Mouse (Mus musculus) frontal cortex, postnatal 36 days (tissue): ENCODE measurements around the gene Glis1.

ENCODE experiments used
- DNase-seq, 2 experiments: peaks; one replicate each; pipeline ENCODE4 v3.0.0; 2022; ENCODE audit warnings: low spot score in 2 of 2

The Glis1 gene

DNA sequence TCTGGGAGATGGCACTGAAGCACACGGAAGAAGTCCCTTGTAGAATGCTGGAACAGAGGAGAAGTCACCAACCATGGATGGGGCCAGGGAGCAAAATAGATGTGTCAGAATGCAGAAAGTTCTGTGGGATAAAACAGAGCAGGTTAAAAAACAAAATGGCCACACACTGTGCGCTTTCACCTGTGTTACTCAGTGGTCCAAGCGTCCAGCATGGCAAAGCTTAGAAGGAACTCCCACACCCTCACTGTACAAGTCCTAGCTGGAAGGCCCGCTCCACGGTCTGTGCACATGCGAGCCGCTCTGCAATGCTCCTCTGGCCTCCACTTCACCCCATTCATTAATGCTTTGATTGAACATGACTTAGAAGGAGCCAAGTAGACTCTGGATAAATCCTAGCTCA lies 81.2 kb downstream of the Glis1 start:
- DNase-seq = no peak

- no peak for DNase-seq
These were observed 84.4 kb downstream of the Glis1 start for GRCm38 (mm10) chr4:107518766-107519165.

DNA sequence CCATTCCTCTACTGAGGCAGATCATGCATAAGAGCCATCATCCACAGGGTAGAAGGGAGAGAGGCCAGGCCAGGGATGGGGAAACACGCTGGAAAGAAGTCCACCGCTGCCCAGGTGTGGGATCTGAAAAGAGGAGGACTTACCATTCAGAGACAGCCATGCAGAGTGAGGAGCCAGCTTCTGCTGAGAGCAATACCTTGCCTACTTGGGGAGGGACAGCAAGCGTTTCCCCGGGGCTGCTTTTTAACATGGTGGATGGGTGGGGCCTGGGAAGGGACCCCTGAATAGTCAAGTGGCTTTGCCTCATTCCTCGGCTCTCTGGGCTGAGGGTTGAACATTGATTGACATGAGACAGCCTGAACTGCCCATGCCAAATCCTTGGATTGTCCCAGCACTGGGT lies 85.7 kb downstream of the Glis1 start:
- no peak for DNase-seq

DNA sequence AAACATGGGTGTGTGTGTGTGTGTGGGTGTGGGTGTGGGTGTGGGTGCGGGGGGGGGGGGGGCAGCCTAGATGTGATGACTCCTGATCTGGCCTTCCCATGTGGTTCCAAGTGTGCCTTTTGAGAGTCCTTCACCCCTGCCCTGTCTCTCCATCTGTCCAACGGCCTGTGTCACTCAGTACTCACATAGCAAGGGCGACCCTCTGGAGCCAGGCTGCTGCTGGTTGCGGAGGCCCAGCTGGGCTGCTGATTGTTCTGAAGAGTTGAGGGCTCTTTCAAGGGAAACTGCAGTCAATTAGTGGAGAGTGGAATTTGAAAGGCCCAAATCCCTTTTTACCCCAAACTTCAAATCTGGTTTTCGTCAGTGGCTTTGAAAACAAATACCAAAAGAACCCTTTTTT lies 86.4 kb downstream of the Glis1 start:
- DNase-seq = no peak

DNA sequence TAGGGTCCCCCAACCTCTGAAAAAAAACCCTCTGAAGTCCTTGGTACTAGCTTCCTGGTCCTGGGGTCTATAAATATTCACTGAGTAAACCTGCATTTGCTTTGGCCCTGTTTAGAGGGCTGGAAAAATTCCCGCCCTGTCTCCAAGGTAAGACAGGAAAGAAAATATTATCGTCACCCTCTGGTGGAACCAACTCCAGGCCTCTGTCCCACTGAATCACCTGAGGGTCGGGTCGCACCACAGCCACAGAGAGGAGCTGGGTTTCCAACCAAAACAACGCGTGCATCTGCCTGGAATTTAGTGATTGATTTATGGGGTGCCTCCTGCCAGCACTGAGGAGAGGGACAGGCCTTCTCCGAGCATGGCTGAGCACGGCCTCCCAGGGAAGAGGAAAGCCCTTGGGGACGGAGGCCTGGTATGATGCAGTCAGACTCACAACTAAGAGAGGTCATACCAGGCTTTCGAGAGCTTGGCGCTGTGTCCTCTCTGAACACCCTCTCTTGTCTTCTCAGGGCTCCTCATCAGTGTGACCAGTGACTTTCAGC lies 89.3 kb downstream of the Glis1 start:
- DNase-seq = no peak

- DNase-seq = no peak
These were observed 100.7 kb downstream of the Glis1 start for GRCm38 (mm10) chr4:107535126-107535525.

DNA sequence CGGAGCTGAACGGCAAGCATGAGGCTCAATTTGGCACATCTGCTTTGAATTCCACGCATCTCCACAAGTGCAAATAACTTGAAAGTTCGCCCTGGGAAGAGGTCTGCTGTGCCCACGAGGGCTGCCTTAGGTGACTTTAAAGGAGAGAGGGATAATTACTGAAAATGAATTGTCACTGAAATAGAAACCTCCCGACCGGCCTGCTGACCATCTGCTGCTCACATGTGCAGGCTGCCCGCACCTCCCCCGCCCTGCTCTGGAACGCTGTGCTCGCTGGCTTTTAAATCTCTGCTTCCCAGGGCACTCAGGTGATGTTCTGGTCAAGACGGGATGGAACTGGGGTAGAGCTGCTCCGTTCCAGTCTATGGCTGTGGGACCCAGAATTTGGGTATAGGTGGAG lies 103.7 kb downstream of the Glis1 start:
- DNase-seq = no peak

GRCm38 (mm10) chr4:107538561-107538960 lies 104.2 kb downstream of the Glis1 start:
- no peak for DNase-seq

- no peak for DNase-seq
These were observed 104.6 kb downstream of the Glis1 start for GRCm38 (mm10) chr4:107539021-107539420.

DNA sequence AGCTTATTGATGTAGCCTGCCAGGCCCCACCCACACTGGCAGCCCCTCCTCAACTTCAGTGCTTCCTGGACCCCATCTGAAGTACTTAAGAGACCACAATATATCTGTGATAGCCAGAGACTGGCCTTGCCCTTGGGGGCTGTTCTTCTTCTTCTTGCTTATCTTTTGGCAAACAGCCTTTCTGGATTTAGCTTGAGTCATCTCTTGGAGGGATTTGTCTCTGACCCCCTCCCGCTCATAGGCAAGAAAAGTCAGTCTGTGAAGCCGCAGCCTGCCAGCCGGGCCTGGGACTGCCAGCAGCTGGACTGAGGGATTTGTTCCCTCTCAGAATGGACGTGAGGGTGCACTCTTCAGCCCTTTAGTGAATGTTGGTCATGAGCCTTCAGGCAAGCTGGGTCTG lies 107.4 kb downstream of the Glis1 start:
- DNase-seq = no peak

- no peak for DNase-seq
These were observed 110.5 kb downstream of the Glis1 start for GRCm38 (mm10) chr4:107544843-107545242.

DNA sequence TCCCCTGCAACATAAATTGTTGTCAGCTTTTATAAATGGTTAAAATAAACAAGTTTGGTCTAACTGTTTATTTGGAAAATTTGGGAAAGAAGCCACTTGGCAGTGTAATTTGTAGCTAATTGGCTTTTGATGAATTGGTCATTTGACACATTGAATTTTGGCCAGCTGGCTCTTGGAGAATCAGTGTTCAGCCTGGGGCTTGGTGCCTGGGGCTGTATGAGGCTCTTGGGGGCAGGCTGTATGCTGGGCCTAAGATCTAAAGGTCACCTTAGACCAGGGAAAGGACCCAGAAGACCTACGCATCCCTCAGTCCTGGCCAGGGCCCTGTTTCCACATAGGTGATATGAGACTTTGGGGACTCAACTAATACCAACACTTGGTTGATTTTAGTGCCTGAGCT lies 111.3 kb downstream of the Glis1 start:
- no peak for DNase-seq

DNA sequence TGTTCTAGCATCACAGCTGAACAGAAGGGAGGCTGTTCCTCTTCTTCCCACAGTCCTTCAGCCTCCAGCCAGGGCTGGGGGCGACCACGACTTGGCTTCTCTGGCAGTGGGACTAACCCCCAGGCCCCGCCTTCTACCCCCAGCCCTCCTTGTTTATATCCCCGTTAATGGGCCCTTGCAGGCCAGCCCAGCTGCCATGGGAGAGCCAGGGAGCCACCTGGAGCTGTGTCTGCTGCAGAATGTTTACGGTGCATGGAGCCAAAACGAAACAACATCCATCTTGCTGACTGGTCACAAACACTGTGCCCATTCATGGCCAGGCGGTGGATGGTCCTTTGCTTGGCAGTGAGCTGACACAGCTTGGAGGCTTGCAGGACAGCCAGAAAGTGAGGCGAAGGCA lies 112.1 kb downstream of the Glis1 start:
- no peak for DNase-seq

- DNase-seq = no peak
These were observed 115.7 kb downstream of the Glis1 start for GRCm38 (mm10) chr4:107550096-107550495.

DNA sequence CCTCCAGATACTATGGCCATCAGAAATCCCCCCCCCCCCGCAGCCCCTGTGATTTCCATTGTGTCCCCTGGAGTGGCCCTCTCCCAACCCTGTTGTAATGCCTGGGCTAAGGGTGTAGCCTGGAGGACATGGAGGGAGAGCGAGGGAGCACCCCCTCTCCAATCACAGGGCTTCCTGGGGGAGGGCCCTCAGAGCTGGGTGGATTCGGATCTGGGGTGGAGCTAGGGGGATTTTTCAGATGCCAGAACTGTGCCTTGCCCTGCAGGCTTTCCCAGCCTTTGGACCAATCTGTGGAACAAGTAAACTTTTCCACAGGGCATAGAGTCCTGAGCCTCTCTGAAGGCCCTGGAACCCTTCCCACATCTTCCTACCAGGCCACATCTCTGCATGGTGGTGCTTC lies 116.2 kb downstream of the Glis1 start:
- no peak for DNase-seq

- DNase-seq = no peak
These were observed 118.3 kb downstream of the Glis1 start for GRCm38 (mm10) chr4:107552696-107553095.

GRCm38 (mm10) chr4:107553774-107554173 lies 119.4 kb downstream of the Glis1 start:
- no peak for DNase-seq

DNA sequence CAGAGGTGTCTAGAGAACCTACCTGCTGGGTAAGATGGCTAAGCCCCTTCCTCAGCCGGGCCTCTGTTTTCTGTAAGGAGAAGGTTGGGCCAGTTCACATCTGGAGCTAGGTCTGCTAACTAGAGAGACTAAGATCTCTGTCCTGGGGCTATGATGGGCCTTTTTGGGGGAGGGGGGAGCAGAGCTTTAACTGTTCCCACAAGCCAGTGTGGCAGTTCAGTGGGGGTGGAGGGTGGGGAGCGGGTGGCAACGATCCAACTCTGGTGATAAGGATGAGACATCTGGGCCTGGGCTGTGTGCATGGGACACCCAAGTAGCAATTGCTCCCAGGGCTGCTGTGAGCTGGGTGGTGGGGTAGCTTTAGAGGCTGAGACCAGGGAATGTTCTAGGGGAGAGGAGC lies 124.4 kb downstream of the Glis1 start:
- no peak for DNase-seq

DNA sequence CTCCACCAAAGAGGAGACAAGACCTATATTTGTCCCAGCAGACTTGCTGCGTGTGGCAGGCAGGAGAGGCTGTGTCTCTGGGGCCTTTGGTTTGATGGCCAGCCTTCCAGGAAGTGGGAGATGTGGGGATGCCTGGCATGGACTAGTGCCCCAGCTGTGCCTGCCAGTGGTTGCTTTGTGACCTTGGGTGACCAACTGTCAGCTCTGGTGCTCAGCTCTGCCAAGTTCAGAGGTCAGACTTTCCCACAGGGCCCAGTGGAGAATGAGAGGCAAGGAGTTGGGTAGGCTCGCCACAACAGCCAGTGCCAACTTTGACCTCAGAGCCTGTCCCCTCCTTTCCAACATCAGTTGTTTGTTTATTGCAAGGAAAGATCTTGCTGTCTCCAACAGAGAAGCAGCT lies 126.7 kb downstream of the Glis1 start:
- no peak for DNase-seq

DNA sequence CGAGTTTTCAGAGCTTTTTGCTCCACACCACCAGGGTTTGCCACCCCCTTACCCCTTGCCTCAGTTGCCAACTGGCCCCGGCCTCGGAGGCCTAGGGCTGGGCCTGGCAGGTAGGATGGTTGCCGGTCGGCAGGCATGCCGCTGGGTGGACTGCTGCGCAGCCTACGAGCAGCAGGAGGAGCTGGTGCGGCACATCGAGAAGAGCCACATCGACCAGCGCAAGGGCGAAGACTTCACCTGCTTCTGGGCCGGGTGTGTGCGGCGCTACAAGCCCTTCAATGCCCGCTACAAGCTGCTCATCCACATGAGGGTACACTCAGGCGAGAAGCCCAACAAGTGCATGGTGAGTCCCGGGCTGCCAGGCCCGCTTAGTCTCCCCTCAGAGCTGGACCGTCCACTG lies 133.8 kb downstream of the Glis1 start:
- no peak for DNase-seq

DNA sequence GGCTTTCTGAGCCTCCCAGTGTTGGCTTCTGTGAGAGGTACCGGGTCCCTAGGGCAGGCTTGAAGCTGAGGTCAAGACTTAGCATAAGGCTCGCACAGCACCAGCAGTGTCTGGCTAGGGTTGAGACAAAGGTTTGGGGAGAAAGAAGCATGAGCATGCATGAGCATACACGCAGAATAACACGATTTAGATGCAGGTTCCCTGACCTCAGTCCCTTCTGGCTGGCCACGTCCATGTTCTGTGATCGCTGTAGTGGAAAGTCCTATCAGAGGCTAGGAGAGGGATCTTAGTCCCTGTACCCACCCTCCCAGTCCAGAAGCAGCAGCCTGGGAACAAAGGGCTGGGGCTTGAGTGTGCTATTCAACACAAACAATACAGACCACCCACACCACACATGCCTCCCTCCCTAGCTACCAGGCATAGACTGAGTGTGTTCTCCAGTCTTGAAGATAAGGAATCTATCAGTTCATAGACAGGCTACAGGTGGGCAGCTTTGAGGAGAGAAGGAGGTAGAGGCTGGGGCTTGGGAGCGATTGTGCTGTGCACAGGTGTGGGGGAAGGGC lies 134.6 kb downstream of the Glis1 start:
- no peak for DNase-seq

- DNase-seq = no peak
These were observed 136.1 kb downstream of the Glis1 start for GRCm38 (mm10) chr4:107570329-107571014.

DNA sequence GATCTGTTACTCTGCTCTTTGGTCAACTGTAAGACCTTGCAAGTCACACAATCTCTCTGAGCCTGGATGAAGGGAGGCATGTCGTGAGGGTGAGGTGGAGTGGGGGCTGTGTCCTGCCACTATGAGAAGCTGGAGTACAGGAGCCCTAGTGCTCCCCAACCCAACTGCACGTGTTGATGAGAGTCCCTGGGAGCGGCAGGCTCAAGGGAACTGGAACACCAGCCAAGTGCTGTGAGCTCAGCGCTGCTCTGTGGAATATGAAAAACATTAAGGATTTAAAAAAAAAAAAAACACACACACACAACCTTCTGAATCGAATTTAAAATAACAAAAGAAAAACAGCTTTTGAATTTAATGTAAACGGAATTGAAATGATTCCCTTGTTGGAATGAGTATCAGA lies 141.4 kb downstream of the Glis1 start:
- DNase-seq = no peak

DNA sequence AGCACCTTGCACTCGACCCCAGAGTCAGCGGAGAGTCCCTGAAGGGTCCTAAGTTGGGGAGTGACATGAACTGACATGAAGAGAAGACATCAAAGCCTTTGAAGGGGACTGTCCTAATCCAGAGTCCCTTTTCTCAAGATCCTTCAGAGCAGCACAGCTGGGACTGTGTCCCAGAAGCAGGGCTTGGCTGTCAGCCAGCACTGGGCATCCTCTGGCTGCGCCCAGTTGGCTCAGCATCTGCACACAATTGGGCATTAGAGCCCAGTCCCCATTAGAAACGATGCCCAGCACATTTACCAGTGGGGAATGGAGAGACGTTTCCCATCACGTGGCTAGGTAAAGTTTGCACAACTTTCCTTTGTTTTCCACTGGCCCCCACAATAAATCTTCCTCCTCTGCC lies 142.4 kb downstream of the Glis1 start:
- no peak for DNase-seq
